21 mouse cellular contexts compared by ENCODE assay signal in the genomic region with DNA sequence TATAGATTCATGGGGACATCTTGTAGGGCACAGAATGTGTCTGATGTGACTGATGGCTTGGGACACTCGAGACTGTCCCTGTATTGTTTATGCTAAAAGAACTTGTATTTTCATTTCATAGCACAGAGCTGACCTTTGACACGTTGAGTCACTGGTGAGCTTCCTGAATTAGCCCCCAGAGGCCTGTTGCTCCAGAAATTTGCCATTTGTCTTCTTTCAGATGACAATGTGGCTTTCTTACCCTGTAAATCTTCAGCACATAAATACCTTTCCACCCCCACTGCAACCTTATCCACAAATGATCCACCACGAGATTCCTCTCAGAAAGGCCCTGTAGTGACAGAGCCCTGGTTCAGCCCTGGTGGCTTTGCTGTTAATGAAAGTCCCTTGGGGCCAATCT.
DNase-seq lines count a peak whose midpoint lies in the region; ATAC-seq and TF ChIP-seq lines count a peak whose summit lies in the region.
"Had no signal": no experiment of that assay in that cellular context is flagged by ENCODE, and none has a peak within 500 bp of the region (broad histone marks: within the 10 kb centered on the region; RNA-seq: fewer than 3 reads in every experiment).

No protein-coding gene starts in this region.

- no peak overlapping the region for H3K4me3 ChIP-seq in kidney, adult 2 months (ENCODE audit: insufficient read depth, low read depth, low read length)
- no peak overlapping the region for H3K4me3 ChIP-seq in embryonic fibroblast, embryonic 13.5 days (ENCODE audit: insufficient read depth, low read length)
- H3K4me3 ChIP-seq in liver, embryonic 11.5 days (ENCODE audit: low read depth, low read length), result no peak overlapping the region
- H3K4me3 ChIP-seq: embryonic facial prominence, embryonic 13.5 days; midbrain, embryonic 12.5 days had no signal

- H3K36me3 ChIP-seq in kidney, adult 2 months (ENCODE audit: control insufficient read depth, insufficient read depth, low read length), result no peaks in the 10 kb centered on the region
- H3K36me3 ChIP-seq in liver, embryonic 11.5 days (ENCODE audit: control insufficient read depth, insufficient read depth, low read length), result no peaks in the 10 kb centered on the region
- H3K36me3 ChIP-seq: embryonic facial prominence, embryonic 13.5 days; G1E; midbrain, embryonic 12.5 days had no signal

- no peak overlapping the region for H3K27ac ChIP-seq in kidney, adult 2 months (ENCODE audit: insufficient read depth, low read depth, low read length)
- H3K27ac ChIP-seq in embryonic fibroblast, embryonic 13.5 days (ENCODE audit: insufficient read depth, low read length), result peak overlapping the region; percentile 83
- H3K27ac ChIP-seq in liver, embryonic 11.5 days (ENCODE audit: low read depth, low read length), result no peak overlapping the region
- H3K27ac ChIP-seq: embryonic facial prominence, embryonic 13.5 days; hindbrain, embryonic 14.5 days; midbrain, embryonic 12.5 days had no signal

- peak; percentile 61 for DNase-seq in kidney, adult 2 months
- no peak for DNase-seq in kidney, adult 18-20 months
- DNase-seq in NIH3T3 (ENCODE audit: low read depth), result peak; percentile 62
- DNase-seq in mesoderm, embryonic 11.5 days (ENCODE audit: low read depth, low spot score), result peak; percentile 87
- no peak for DNase-seq in thymus, postnatal 0 days (ENCODE audit: low spot score)
- DNase-seq in retina, postnatal 1 day, result no peak
- DNase-seq in liver, embryonic 11.5 days (ENCODE audit: low spot score), result no peak
- DNase-seq: cerebellum, postnatal 25 days; gastrocnemius, postnatal 14 days; heart, postnatal 14 days; lung, adult 2 months; lung, postnatal 4 days; right cerebral cortex, adult 18-20 months; spleen, adult 18-20 months had no signal

- no peaks in the 10 kb centered on the region for H3K27me3 ChIP-seq in kidney, adult 2 months (replicated peaks; ENCODE audit: control insufficient read depth, insufficient read depth, low read length)
- no peaks in the 10 kb centered on the region for H3K27me3 ChIP-seq in liver, embryonic 11.5 days (replicated peaks; ENCODE audit: control insufficient read depth, insufficient read depth, low read length)
- H3K27me3 ChIP-seq: midbrain, embryonic 12.5 days had no signal

- TF ChIP-seq CTCF in kidney, adult 2 months (conservative IDR thresholded peaks at IDR 0.05; ENCODE audit: insufficient read depth, insufficient read length, low read depth, low read length), result no peak
- no peak for TF ChIP-seq CTCF in embryonic fibroblast, embryonic 13.5 days (IDR thresholded peaks at IDR 0.05; ENCODE audit: borderline replicate concordance, insufficient read depth, low read length)

- no peak for ATAC-seq in liver, embryonic 11.5 days (replicated peaks; ENCODE audit: low FRiP score)
- ATAC-seq: CD4-positive, CD25-positive, alpha-beta regulatory T cell, adult 4 months had no signal

- no peak overlapping the region for H3K9ac ChIP-seq in liver, embryonic 11.5 days (ENCODE audit: low read depth, low read length)
- H3K9ac ChIP-seq: embryonic facial prominence, embryonic 13.5 days; hindbrain, embryonic 14.5 days; midbrain, embryonic 12.5 days had no signal

- 47% methylated on average over 3 of the region's 3 CpGs for WGBS in kidney, adult 2 months
- WGBS in liver, embryonic 11.5 days, result 48% methylated on average over 3 of the region's 3 CpGs

- H3K9me3 ChIP-seq in liver, embryonic 11.5 days (ENCODE audit: control insufficient read depth, low read length), result no peaks in the 10 kb centered on the region
- H3K9me3 ChIP-seq: embryonic facial prominence, embryonic 13.5 days; midbrain, embryonic 12.5 days had no signal

- no peaks in the 10 kb centered on the region for H3K4me1 ChIP-seq in kidney, adult 2 months (ENCODE audit: control insufficient read depth, insufficient read depth, low read length)
- peaks cover 22% of the 10 kb centered on the region for H3K4me1 ChIP-seq in embryonic fibroblast, embryonic 13.5 days (ENCODE audit: control insufficient read depth, insufficient read depth, low read length)
- H3K4me1 ChIP-seq in liver, embryonic 11.5 days (replicated peaks; ENCODE audit: control insufficient read depth, insufficient read depth, low read length), result no peaks in the 10 kb centered on the region
- H3K4me1 ChIP-seq: embryonic facial prominence, embryonic 13.5 days; midbrain, embryonic 12.5 days had no signal

- no peak overlapping the region for H3K4me2 ChIP-seq in liver, embryonic 11.5 days
- H3K4me2 ChIP-seq: embryonic facial prominence, embryonic 13.5 days; heart, embryonic 11.5 days; hindbrain, embryonic 14.5 days; midbrain, embryonic 12.5 days had no signal

- TF ChIP-seq POLR2A in kidney, adult 2 months (IDR thresholded peaks at IDR 0.05; ENCODE audit: low read depth, low read length), result no peak
- no peak for TF ChIP-seq POLR2A in embryonic fibroblast, embryonic 13.5 days (IDR thresholded peaks at IDR 0.05; ENCODE audit: low read depth, low read length)

Comparison
In these comparisons a context has a peak if more than half of its experiments do, and no peak if none do; other contexts are left out.
1. DNase-seq: peak in kidney, adult 2 months (single experiment), NIH3T3 (single experiment) and mesoderm, embryonic 11.5 days (single experiment); none in kidney, adult 18-20 months (single experiment), thymus, postnatal 0 days (single experiment), retina, postnatal 1 day (single experiment) and liver, embryonic 11.5 days (single experiment).